ENCODE assay signal across 34 mouse cellular contexts in the genomic region with DNA sequence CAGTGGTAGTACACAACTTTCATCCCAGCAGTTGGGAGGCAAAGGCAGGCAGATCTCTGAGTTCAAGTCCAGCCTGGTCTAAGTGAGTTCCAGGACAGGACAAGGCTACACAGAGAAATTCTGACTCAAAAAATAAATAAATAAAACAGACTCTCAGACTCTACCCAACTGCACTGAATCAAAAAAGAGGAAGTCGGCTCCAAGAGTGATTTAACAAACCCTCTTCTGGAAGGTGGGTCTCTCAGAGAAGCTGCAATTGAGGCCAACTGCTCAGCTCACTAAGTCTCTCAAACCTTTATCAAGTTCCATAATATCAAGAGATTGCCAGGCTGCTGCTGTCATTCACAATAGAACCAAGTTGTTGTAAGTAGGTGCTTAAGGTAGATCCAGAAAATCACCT. TPM values are rescaled to one million over a fixed set of nuclear protein-coding genes. Genes with fewer than 3 reads are reported as not detected.
DNase-seq lines count a peak whose midpoint lies in the region; ATAC-seq and TF ChIP-seq lines count a peak whose summit lies in the region.
"Had no signal": no experiment of that assay in that cellular context is flagged by ENCODE, and none has a peak within 500 bp of the region (broad histone marks: within the 10 kb centered on the region; RNA-seq: fewer than 3 reads in every experiment).

No protein-coding gene starts in this region.

- H3K36me3 ChIP-seq in heart, adult 2 months (ENCODE audit: control insufficient read depth, insufficient read depth, low read length): no peaks in the 10 kb centered on the region
- H3K36me3 ChIP-seq in CH12.LX (replicated peaks in 1 of 2; ENCODE audit: control insufficient read depth in 1 of 2, insufficient read depth in 1 of 2, low read length in 1 of 2): no peaks in the 10 kb centered on the region
- no peaks in the 10 kb centered on the region for H3K36me3 ChIP-seq in midbrain, embryonic 10.5 days
- no peaks in the 10 kb centered on the region for H3K36me3 ChIP-seq in midbrain, postnatal 0 days (ENCODE audit: insufficient read depth, low read length)
- H3K36me3 ChIP-seq: forebrain, embryonic 10.5 days; hindbrain, embryonic 10.5 days; hindbrain, embryonic 13.5 days; intestine, embryonic 15.5 days had no signal

- H3K79me2 ChIP-seq in heart, adult 2 months (replicated peaks; ENCODE audit: control insufficient read depth, insufficient read depth, low read length): no peaks in the 10 kb centered on the region
- H3K79me2 ChIP-seq in CH12.LX (replicated peaks; ENCODE audit: control insufficient read depth, extremely low read depth, insufficient read depth, poor library complexity, severe bottlenecking): no peaks in the 10 kb centered on the region

- H3K4me3 ChIP-seq in heart, adult 2 months: no peak overlapping the region
- H3K4me3 ChIP-seq in CH12.LX (replicated peaks in 1 of 3; ENCODE audit: low read depth in 2 of 3, low read length in 2 of 3, poor library complexity in 1 of 3): no peak overlapping the region
- H3K4me3 ChIP-seq in midbrain, embryonic 10.5 days: no peak overlapping the region
- no peak overlapping the region for H3K4me3 ChIP-seq in midbrain, postnatal 0 days (ENCODE audit: low read depth, low read length)
- H3K4me3 ChIP-seq: forebrain, embryonic 10.5 days; forebrain, embryonic 13.5 days; hindbrain, embryonic 10.5 days; hindbrain, embryonic 13.5 days; intestine, embryonic 15.5 days had no signal

- TF ChIP-seq CTCF in heart, adult 2 months (IDR thresholded peaks at IDR 0.05): no peak
- TF ChIP-seq CTCF in CH12.LX (conservative IDR thresholded peaks at IDR 0.05 in 1 of 2, IDR thresholded peaks at IDR 0.05 in 1 of 2; ENCODE audit: low read depth in 2 of 2, low read length in 2 of 2): no peak
- TF ChIP-seq CTCF in midbrain, postnatal 0 days (IDR thresholded peaks at IDR 0.05): no peak

- intact Hi-C loops in heart, adult 2 months (cut with DNase I): no loop called here

- H3K4me1 ChIP-seq in heart, adult 2 months (ENCODE audit: control insufficient read depth, insufficient read depth, low read length): no peaks in the 10 kb centered on the region
- H3K4me1 ChIP-seq in CH12.LX (ENCODE audit: control insufficient read depth in 1 of 2, insufficient read depth in 2 of 2): peaks cover 0 to 4% of the 10 kb centered on the region in 2 experiments; a peak in 1 of 4 replicates
- H3K4me1 ChIP-seq in midbrain, embryonic 10.5 days: peaks cover 9% of the 10 kb centered on the region
- H3K4me1 ChIP-seq in midbrain, postnatal 0 days (ENCODE audit: insufficient read depth, low read length): 0 out of 2 replicates have a peak, but pooled peaks cover 2% of the 10 kb centered on the region

- TF ChIP-seq POLR2A in heart, adult 2 months (IDR thresholded peaks at IDR 0.05; ENCODE audit: insufficient read depth, low read depth, low read length): no peak
- TF ChIP-seq POLR2A in CH12.LX (IDR thresholded peaks at IDR 0.05; ENCODE audit: low read depth, low read length): no peak

- no peak overlapping the region for H3K27ac ChIP-seq in heart, adult 2 months
- no peak overlapping the region for H3K27ac ChIP-seq in CH12.LX (ENCODE audit: insufficient read depth, low read depth)
- H3K27ac ChIP-seq in midbrain, embryonic 10.5 days (replicated peaks): no peak overlapping the region
- no peak overlapping the region for H3K27ac ChIP-seq in midbrain, postnatal 0 days (ENCODE audit: low read depth, low read length)
- H3K27ac ChIP-seq: forebrain, embryonic 10.5 days; forebrain, embryonic 13.5 days; hindbrain, embryonic 10.5 days; hindbrain, embryonic 13.5 days; intestine, embryonic 15.5 days had no signal

- whole genome bisulfite sequencing in heart, adult 2 months: 50% methylated on average over 1 of the region's 1 CpGs
- 80% methylated on average over 1 of the region's 1 CpGs for WGBS in midbrain, embryonic 10.5 days
- WGBS in midbrain, postnatal 0 days: 72% methylated on average over 1 of the region's 1 CpGs

- no peak for TF ChIP-seq RAD21 in CH12.LX (IDR thresholded peaks at IDR 0.05; ENCODE audit: low read depth, low read length)

- no peak overlapping the region for H3K4me2 ChIP-seq in CH12.LX (ENCODE audit: insufficient read depth, low read depth, poor library complexity, severe bottlenecking)
- H3K4me2 ChIP-seq in midbrain, postnatal 0 days (ENCODE audit: low read depth, low read length, poor library complexity, severe bottlenecking): no peak overlapping the region
- H3K4me2 ChIP-seq: forebrain, embryonic 13.5 days; heart, embryonic 11.5 days; hindbrain, embryonic 13.5 days; intestine, embryonic 15.5 days had no signal

- DNase-seq in heart, adult 11 months: peak; percentile 43
- DNase-seq in heart, adult 2 months: no peak
- DNase-seq in CH12.LX (ENCODE audit: extremely low read depth): peak; percentile 8
- peak; percentile 52 for DNase-seq in MEL-GATA-1-ER (ENCODE audit: extremely low read depth, low read depth)
- no peak for DNase-seq in midbrain, embryonic 10.5 days (ENCODE audit: low spot score)
- no peak for DNase-seq in thymus, adult 18-20 months
- no peak for DNase-seq in midbrain, postnatal 0 days (ENCODE audit: low spot score)
- DNase-seq: adrenal gland, postnatal 14 days; cerebellum, adult 11-12 months; cerebellum, adult 8-10 months; cerebellum, postnatal 10 days; cerebellum, postnatal 36 days; gastrocnemius, postnatal 14 days; kidney, adult 11 months had no signal

- H3K27me3 ChIP-seq in heart, adult 2 months (ENCODE audit: control insufficient read depth, insufficient read depth, low read length): peaks cover 5% of the 10 kb centered on the region; the same call in 1 of the 2 replicates
- no peaks in the 10 kb centered on the region for H3K27me3 ChIP-seq in CH12.LX (replicated peaks)
- peaks cover 86% of the 10 kb centered on the region for H3K27me3 ChIP-seq in midbrain, embryonic 10.5 days (ENCODE audit: low read depth, poor library complexity, severe bottlenecking)
- H3K27me3 ChIP-seq in midbrain, postnatal 0 days (ENCODE audit: insufficient read depth, low read length): peaks cover 23% of the 10 kb centered on the region

- H3K9me3 ChIP-seq in CH12.LX (replicated peaks; ENCODE audit: low read length): no peaks in the 10 kb centered on the region
- H3K9me3 ChIP-seq in midbrain, embryonic 10.5 days (replicated peaks): no peaks in the 10 kb centered on the region
- no peaks in the 10 kb centered on the region for H3K9me3 ChIP-seq in midbrain, postnatal 0 days (ENCODE audit: low read length)
- H3K9me3 ChIP-seq: forebrain, embryonic 10.5 days; forebrain, embryonic 13.5 days; hindbrain, embryonic 10.5 days; hindbrain, embryonic 13.5 days; intestine, embryonic 15.5 days had no signal

- in situ Hi-C loops in CH12.LX (cut with MboI; ENCODE audit: low pct_ligation_motif_present, low pct_unique_long_range_greater_than_20kb, low sequenced_read_pairs): no loop called here

- TF ChIP-seq EP300 in heart, adult 2 months (IDR thresholded peaks at IDR 0.05; ENCODE audit: insufficient read depth, low read depth, low read length): no peak
- TF ChIP-seq EP300 in CH12.LX (IDR thresholded peaks at IDR 0.05; ENCODE audit: low read length): no peak

- dilution Hi-C loops in CH12.LX (cut with MboI; ENCODE audit: extremely low pct_ligation_motif_present, extremely low pct_unique_long_range_greater_than_20kb, low sequenced_read_pairs): no loop called here

- ATAC-seq in hematopoietic stem cell, adult 5-6 weeks (replicated peaks in 1 of 2; ENCODE audit: insufficient read depth in 1 of 2, low FRiP score in 2 of 2, low TSS enrichment in 1 of 2, low read depth in 1 of 2, poor library complexity in 2 of 2, severe bottlenecking in 2 of 2): peak; percentile 69 to 92
- no peak for ATAC-seq in midbrain, postnatal 0 days (ENCODE audit: low FRiP score)
- ATAC-seq: CD4-positive, CD25-positive, alpha-beta regulatory T cell, adult 4 months; forebrain, embryonic 13.5 days; forebrain, embryonic 16.5 days; hindbrain, embryonic 16.5 days; intestine, embryonic 15.5 days; Patski had no signal

- no peak overlapping the region for H3K9ac ChIP-seq in heart, adult 2 months (ENCODE audit: low read depth, low read length)
- no peak overlapping the region for H3K9ac ChIP-seq in CH12.LX (ENCODE audit: insufficient read depth, low read depth)
- no peak overlapping the region for H3K9ac ChIP-seq in midbrain, postnatal 0 days (replicated peaks; ENCODE audit: low read length, poor library complexity, severe bottlenecking)
- H3K9ac ChIP-seq: forebrain, embryonic 13.5 days; hindbrain, embryonic 13.5 days; intestine, embryonic 15.5 days had no signal

TF ChIP-seq in CH12.LX, 34 proteins besides CTCF, POLR2A, EP300 and RAD21 (continues in another document):
- TF ChIP-seq ZNF384 (IDR thresholded peaks at IDR 0.05; ENCODE audit: low read depth, low read length) (no peak), HCFC1 (IDR thresholded peaks at IDR 0.05; ENCODE audit: low read depth, low read length) (no peak)

RNA-seq across cellular contexts. Expression of gene Nphs2, which starts 1.9 kb away (rescaled TPM):
- total RNA-seq in heart, adult 2 months (2021): not detected
- not detected in 2 replicates for polyA plus RNA-seq in heart, adult 2 months (2012; rRNA removed)
- total RNA-seq in CH12.LX (2012; rRNA removed): not detected in 2 replicates
- not detected in 2 replicates for total RNA-seq in CH12.LX (2014; rRNA removed)
- not detected in 2 replicates for polyA plus RNA-seq in CH12.LX (2012; ENCODE audit: insufficient read length, low read depth)
- 0.81 TPM in 1 of 2 replicates, not detected in the other for total RNA-seq in hematopoietic stem cell, adult 5-6 weeks (2017)
- polyA plus RNA-seq in midbrain, embryonic 10.5 days (2016; fragmentation: Nextera tagmentation; extraction: Ambion mirVana): 0.04 TPM in 1 of 2 replicates, not detected in the other
- 1.8 and 2.1 TPM in 2 replicates for total RNA-seq in midbrain, postnatal 0 days (2014; rRNA removed)
- 0.68 and 0.90 TPM in 2 replicates for polyA plus RNA-seq in midbrain, postnatal 0 days (2015; fragmentation: Nextera tagmentation; extraction: Ambion mirVana)
- total RNA-seq: adrenal gland, adult 18-20 months; adrenal gland, postnatal 14 days; ES-E14; gastrocnemius, adult 18-20 months; gastrocnemius, postnatal 4 days; heart, adult 8-10 months; heart, postnatal 25 days had no signal
- polyA plus RNA-seq: CD4-positive, CD25-positive, alpha-beta regulatory T cell, adult 4 months; embryonic facial prominence, embryonic 11.5 days; forebrain, embryonic 10.5 days; forebrain, embryonic 13.5 days; heart, embryonic 11.5 days; heart, embryonic 14.5 days; hindbrain, embryonic 10.5 days; hindbrain, embryonic 13.5 days; intestine, embryonic 15.5 days; Patski had no signal

RNA-seq across cellular contexts. Expression of gene Tdrd5, which starts 5.1 kb away (rescaled TPM):
- not detected for total RNA-seq in heart, adult 2 months (2021)
- not detected in 2 replicates for polyA plus RNA-seq in heart, adult 2 months (2012; rRNA removed)
- total RNA-seq in CH12.LX (2012; rRNA removed): not detected in 2 replicates
- not detected in 2 replicates for total RNA-seq in CH12.LX (2014; rRNA removed)
- not detected in 2 replicates for polyA plus RNA-seq in CH12.LX (2012; ENCODE audit: insufficient read length, low read depth)
- total RNA-seq in hematopoietic stem cell, adult 5-6 weeks (2017): not detected in 2 replicates
- polyA plus RNA-seq in midbrain, embryonic 10.5 days (2016; fragmentation: Nextera tagmentation; extraction: Ambion mirVana): 0.21 TPM in 1 of 2 replicates, not detected in the other
- total RNA-seq in midbrain, postnatal 0 days (2014; rRNA removed): 0.93 and 1.9 TPM in 2 replicates
- polyA plus RNA-seq in midbrain, postnatal 0 days (2015; fragmentation: Nextera tagmentation; extraction: Ambion mirVana): 1.3 TPM in 2 replicates
- total RNA-seq: gastrocnemius, adult 18-20 months; gastrocnemius, postnatal 14 days; heart, adult 8-10 months; heart, postnatal 25 days had no signal
- polyA plus RNA-seq: CD4-positive, CD25-positive, alpha-beta regulatory T cell, adult 4 months; heart, embryonic 11.5 days; heart, postnatal 0 days; hindbrain, embryonic 10.5 days had no signal

RNA-seq across cellular contexts. Expression of gene Gm2000, which starts 57.2 kb away (rescaled TPM):
- 100 to 1,000 TPM; 394 to 449 TPM for total RNA-seq in heart, adult 2 months (2021)
- polyA plus RNA-seq in heart, adult 2 months (2012; rRNA removed): 11.6 and 19.6 TPM in 2 replicates
- total RNA-seq in CH12.LX (2012; rRNA removed): 475 and 885 TPM in 2 replicates
- 1,436 and 1,655 TPM in 2 replicates for total RNA-seq in CH12.LX (2014; rRNA removed)
- polyA plus RNA-seq in CH12.LX (2012; ENCODE audit: insufficient read length, low read depth): 2,494 and 2,614 TPM in 2 replicates
- 2,981 and 3,597 TPM in 2 replicates for total RNA-seq in hematopoietic stem cell, adult 5-6 weeks (2017)
- 756 and 885 TPM in 2 replicates for polyA plus RNA-seq in midbrain, embryonic 10.5 days (2016; fragmentation: Nextera tagmentation; extraction: Ambion mirVana)
- total RNA-seq in midbrain, postnatal 0 days (2014; rRNA removed): 684 and 980 TPM in 2 replicates
- polyA plus RNA-seq in midbrain, postnatal 0 days (2015; fragmentation: Nextera tagmentation; extraction: Ambion mirVana): 414 and 466 TPM in 2 replicates

Comparison
In these comparisons a context has a peak if more than half of its experiments do, and no peak if none do; other contexts are left out.
1. DNase-seq: peak in heart, adult 11 months (single experiment), CH12.LX (single experiment) and MEL-GATA-1-ER (single experiment); none in heart, adult 2 months (0 of 2), midbrain, embryonic 10.5 days (single experiment), thymus, adult 18-20 months (0 of 2) and midbrain, postnatal 0 days (single experiment).